Mouse (Mus musculus) E14TG2a.4 (cell line): ENCODE data around the gene Eddm3b.

Experiments used
- CTCF ChIP-seq: conservative IDR thresholded peaks from 2 replicates; pipeline ENCODE4 v1.5.1; 2014; ENCODE audit warnings: low read length
- NANOG ChIP-seq: IDR thresholded peaks from 2 replicates; pipeline ENCODE4 v1.6.1; 2014; ENCODE audit warnings: borderline replicate concordance, low read length, mixed read lengths

GRCm38 (mm10) chr14:51101284-51101683 lies 12.9 kb upstream of the Eddm3b start:
- TF ChIP-seq NANOG (no peak), CTCF (no peak)
